Mouse (Mus musculus) CH12.LX (cell line): ENCODE measurements around the gene Epha3. TPM values are rescaled to one million over a fixed set of nuclear protein-coding genes. Genes with fewer than 3 reads are reported as not detected.

Experiments used
- DNase-seq: peaks from one replicate; pipeline ENCODE4 v3.0.0-alpha.2; 2013; ENCODE audit errors: extremely low read depth
- H3K27ac ChIP-seq: 2 replicates; pipeline ENCODE4 v1.5.1; 2012; ENCODE audit warnings: low read depth, mild to moderate bottlenecking, control low read depth, moderate library complexity; ENCODE audit not compliant: insufficient read depth
- H3K27me3 ChIP-seq: replicated peaks from 2 replicates; pipeline ENCODE3; 2012; ENCODE audit warnings: inconsistent platforms
- H3K36me3 ChIP-seq, 2 experiments: replicated peaks in 1 of 2; 2 replicates each; pipeline versions ENCODE3 to v1.6.1; 2012; ENCODE audit warnings: inconsistent platforms in 1 of 2, low read length in 1 of 2, mild to moderate bottlenecking in 1 of 2, mixed read lengths in 1 of 2, moderate library complexity in 1 of 2; ENCODE audit not compliant: control insufficient read depth in 1 of 2, insufficient read depth in 1 of 2
- H3K4me1 ChIP-seq, 2 experiments: 2 replicates each; pipeline ENCODE4 v1.6.1; 2012; ENCODE audit warnings: inconsistent platforms in 1 of 2, moderate library complexity in 1 of 2; ENCODE audit not compliant: insufficient read depth in 2 of 2, control insufficient read depth in 1 of 2
- H3K4me2 ChIP-seq: 2 replicates; pipeline ENCODE4 v1.6.1; 2012; ENCODE audit warnings: low read depth, mild to moderate bottlenecking, control low read depth; ENCODE audit not compliant: poor library complexity, insufficient read depth, severe bottlenecking
- H3K4me3 ChIP-seq, 3 experiments: fragments of 150-350 bp in 1 of 3; sonication (generic) in 1 of 3; replicated peaks in 1 of 3; 2 replicates each; pipeline versions ENCODE3 to v1.5.1; 2011 to 2012; ENCODE audit warnings: low read depth in 2 of 3, low read length in 2 of 3, mild to moderate bottlenecking in 2 of 3, moderate library complexity in 2 of 3, control low read depth in 1 of 3, improper control_type of control experiment in 1 of 3, inconsistent platforms in 1 of 3, mixed read lengths in 1 of 3; ENCODE audit not compliant: poor library complexity in 1 of 3
- H3K79me2 ChIP-seq: replicated peaks from 2 replicates; pipeline ENCODE4 v1.6.1; 2012; ENCODE audit warnings: mild to moderate bottlenecking, moderate library complexity; ENCODE audit not compliant: control insufficient read depth, poor library complexity, insufficient read depth, severe bottlenecking; ENCODE audit errors: extremely low read depth
- H3K9ac ChIP-seq: 2 replicates; pipeline ENCODE4 v1.6.1; 2012; ENCODE audit warnings: low read depth, mild to moderate bottlenecking, control low read depth, moderate library complexity; ENCODE audit not compliant: insufficient read depth
- H3K9me3 ChIP-seq: replicated peaks from 2 replicates; pipeline ENCODE3; 2012; ENCODE audit warnings: low read length, inconsistent platforms, mixed read lengths
- BHLHE40 ChIP-seq: IDR thresholded peaks from 2 replicates; pipeline ENCODE4 v1.6.1; 2011; ENCODE audit warnings: mild to moderate bottlenecking, low read depth, low read length, improper control_type of control experiment
- CHD2 ChIP-seq: IDR thresholded peaks from 2 replicates; pipeline ENCODE4 v1.6.1; 2011; ENCODE audit warnings: low read length, improper control_type of control experiment
- E2F4 ChIP-seq: IDR thresholded peaks from 2 replicates; pipeline ENCODE4 v1.6.1; 2011; ENCODE audit warnings: low read depth, low read length, improper control_type of control experiment; ENCODE audit not compliant: insufficient replicate concordance
- EP300 ChIP-seq: IDR thresholded peaks from 2 replicates; pipeline ENCODE4 v1.6.1; 2011; ENCODE audit warnings: low read length, improper control_type of control experiment
- ETS1 ChIP-seq: conservative IDR thresholded peaks from 2 replicates; pipeline ENCODE4 v1.6.1; 2012; ENCODE audit warnings: low read depth, mild to moderate bottlenecking, inconsistent platforms, low read length, improper control_type of control experiment, moderate library complexity
- HCFC1 ChIP-seq: IDR thresholded peaks from 2 replicates; pipeline ENCODE4 v1.6.1; 2012; ENCODE audit warnings: low read depth, mild to moderate bottlenecking, inconsistent platforms, low read length, improper control_type of control experiment
- MEF2A ChIP-seq: IDR thresholded peaks from 2 replicates; pipeline ENCODE4 v1.6.1; 2014; ENCODE audit warnings: low read depth, mild to moderate bottlenecking, inconsistent platforms, low read length, improper control_type of control experiment, borderline replicate concordance
- MYC ChIP-seq: IDR thresholded peaks from 2 replicates; pipeline ENCODE4 v1.6.1; 2011; ENCODE audit warnings: low read depth, mild to moderate bottlenecking, improper control_type of control experiment, low read length
- NELFE ChIP-seq: IDR thresholded peaks from 2 replicates; pipeline ENCODE4 v1.6.1; 2011; ENCODE audit warnings: low read depth, low read length, improper control_type of control experiment
- POLR2A ChIP-seq: IDR thresholded peaks from 2 replicates; pipeline ENCODE4 v1.6.1; 2011; ENCODE audit warnings: low read depth, mild to moderate bottlenecking, improper control_type of control experiment, low read length
- POLR2AphosphoS2 ChIP-seq: IDR thresholded peaks from 2 replicates; pipeline ENCODE4 v1.6.1; 2011; ENCODE audit warnings: low read depth, low read length, improper control_type of control experiment
- SIN3A ChIP-seq: IDR thresholded peaks from 2 replicates; pipeline ENCODE4 v1.6.1; 2012; ENCODE audit warnings: low read length, improper control_type of control experiment, inconsistent platforms
- SMC3 ChIP-seq: IDR thresholded peaks from 2 replicates; pipeline ENCODE4 v1.6.1; 2011; ENCODE audit warnings: low read depth, low read length, improper control_type of control experiment
- TBP ChIP-seq: conservative IDR thresholded peaks from 2 replicates; pipeline ENCODE4 v1.6.1; 2011; ENCODE audit warnings: low read depth, low read length, improper control_type of control experiment
- USF2 ChIP-seq: conservative IDR thresholded peaks from 2 replicates; pipeline ENCODE4 v1.6.1; 2011; ENCODE audit warnings: low read depth, low read length, improper control_type of control experiment
- ZC3H11A ChIP-seq: IDR thresholded peaks from 2 replicates; pipeline ENCODE4 v1.6.1; 2012; ENCODE audit warnings: low read depth, mild to moderate bottlenecking, inconsistent platforms, low read length, improper control_type of control experiment
- ZKSCAN1 ChIP-seq: IDR thresholded peaks from 2 replicates; pipeline ENCODE4 v1.6.1; 2012; ENCODE audit warnings: low read depth, inconsistent platforms, low read length, improper control_type of control experiment, borderline replicate concordance
- ZMIZ1 ChIP-seq: IDR thresholded peaks from 2 replicates; pipeline ENCODE4 v1.6.1; 2012; ENCODE audit warnings: low read depth, mild to moderate bottlenecking, inconsistent platforms, low read length, improper control_type of control experiment
- dilution Hi-C: fragments of 300-500 bp; cut with MboI; formaldehyde crosslinking; loops from 2 replicates; pipeline ENCODE4 v1.14.3; 2020; ENCODE audit warnings: low sequenced_read_pairs; ENCODE audit not compliant: extremely low pct_unique_long_range_greater_than_20kb, extremely low pct_ligation_motif_present
- in situ Hi-C: fragments of 300-500 bp; cut with MboI; formaldehyde crosslinking; loops from 3 replicates; pipeline ENCODE4 v1.14.3; 2019; ENCODE audit warnings: low sequenced_read_pairs, low pct_ligation_motif_present, low pct_unique_long_range_greater_than_20kb, mixed read lengths
- polyA plus RNA-seq: library from polyadenylated mRNA; unstranded; fragments of >175 nt; gene quantifications from 2 replicates; pipeline ENCODE4 v1.2.1, GENCODE M21; 2012; ENCODE audit warnings: low read depth; ENCODE audit not compliant: insufficient read length
- total RNA-seq, 2 experiments: library from RNA; depleted of rRNA; stranded (reverse); fragments of 300-350 nt in 1 of 2; fragments of >200 nt in 1 of 2; gene quantifications; 2 replicates each; pipeline ENCODE4 v1.2.3; 2012 to 2014

Epha3 gene
- total and polyA plus RNA-seq, 3 experiments, result not detected

GRCm38 (mm10) chr16:63816672-63817071 is 47.3 kb downstream of the Epha3 start:
- no peaks in the 10 kb centered on the region for H3K4me1 ChIP-seq
- H3K27me3 ChIP-seq, result no peaks in the 10 kb centered on the region
- no peak for DNase-seq
- no peaks in the 10 kb centered on the region for H3K79me2 ChIP-seq
- H3K4me2 ChIP-seq, result no peak overlapping the region
- no peaks in the 10 kb centered on the region for H3K36me3 ChIP-seq
- H3K9me3 ChIP-seq, result peaks cover 43% of the 10 kb centered on the region
- in situ Hi-C loops, result no loop called here
- dilution Hi-C loops, result no loop called here
- TF ChIP-seq NELFE, result no peak
- no peak for TF ChIP-seq ZMIZ1
- TF ChIP-seq ZKSCAN1, result no peak
- TF ChIP-seq TBP, result no peak
- TF ChIP-seq HCFC1, result no peak
- TF ChIP-seq SIN3A, result no peak
- no peak for TF ChIP-seq ZC3H11A
- no peak for TF ChIP-seq CHD2
- H3K9ac ChIP-seq, result no peak overlapping the region
- H3K27ac ChIP-seq, result no peak overlapping the region
- H3K4me3 ChIP-seq, result no peak overlapping the region

- H3K9ac ChIP-seq, result no peak overlapping the region
- H3K4me1 ChIP-seq, result no peaks in the 10 kb centered on the region
- no peaks in the 10 kb centered on the region for H3K27me3 ChIP-seq
- no peak overlapping the region for H3K4me3 ChIP-seq
- dilution Hi-C loops, result no loop called here
- peaks cover 41% of the 10 kb centered on the region for H3K9me3 ChIP-seq
- no peak overlapping the region for H3K4me2 ChIP-seq
- in situ Hi-C loops, result no loop called here
- no peak for DNase-seq
- H3K36me3 ChIP-seq, result no peaks in the 10 kb centered on the region
- H3K79me2 ChIP-seq, result no peaks in the 10 kb centered on the region
- H3K27ac ChIP-seq, result no peak overlapping the region
- TF ChIP-seq ZKSCAN1 (no peak), SIN3A (no peak), BHLHE40 (no peak), POLR2A (no peak), MEF2A (no peak), MYC (no peak), CHD2 (no peak), SMC3 (no peak), ETS1 (no peak), POLR2AphosphoS2 (no peak), E2F4 (no peak), EP300 (no peak), USF2 (no peak)
These were observed 54.1 kb downstream of the Epha3 start for GRCm38 (mm10) chr16:63809871-63810270.
